Mouse (Mus musculus): ENCODE data around the gene Thap2.

Gene Thap2

DNA sequence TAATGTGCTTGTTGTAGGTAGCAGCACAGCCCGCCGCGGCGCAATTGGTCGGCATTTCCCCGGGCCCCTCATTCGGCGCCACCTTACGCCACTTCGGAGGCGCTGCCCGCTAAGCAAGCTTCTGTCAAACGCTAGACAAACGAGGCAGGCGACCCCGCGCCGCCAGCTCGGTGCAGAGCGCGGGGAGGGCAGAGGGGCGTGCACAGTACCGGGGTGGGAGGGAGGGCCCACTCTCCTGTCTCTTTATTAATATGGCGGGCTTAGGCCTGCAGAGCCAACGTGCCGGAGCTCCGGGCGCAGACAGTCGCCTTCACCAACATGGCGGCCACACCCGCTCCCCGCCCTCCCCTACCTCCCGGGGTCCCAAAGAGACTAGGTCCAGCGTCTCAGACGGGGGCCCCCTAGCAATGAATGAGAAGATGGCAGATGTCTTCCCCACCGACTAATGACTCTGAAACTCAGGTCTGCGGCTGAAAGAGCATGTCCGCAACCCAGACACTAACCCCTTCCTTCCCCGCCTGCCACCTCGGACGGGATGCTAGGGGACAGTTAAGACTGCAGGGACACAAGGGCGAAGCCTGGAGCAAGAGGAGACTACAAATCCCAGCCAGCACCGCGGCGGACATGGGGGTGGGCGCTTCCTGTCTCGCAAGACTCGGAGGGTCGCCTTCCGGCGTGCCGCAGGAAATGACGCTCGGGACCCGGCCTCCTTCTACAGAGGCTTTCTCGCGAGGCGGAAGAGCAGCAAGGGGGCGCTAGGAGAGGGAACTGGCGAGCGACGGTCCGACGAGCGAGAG lies at the start of gene Thap2, which contains the start of gene Zfc3h1:
Gene Thap2 (minus strand): TSS at position 223 of the 797 bp plus-strand sequence.
Gene Zfc3h1 (plus strand): TSS at position 739 of the 797 bp plus-strand sequence.
- DNase-seq (ENCODE audit: extremely low spot score, low read depth, low spot score), result peak; percentile 90

- no peak for DNase-seq (ENCODE audit: extremely low spot score, low read depth, low spot score)
Measured at GRCm38 (mm10) chr10:115425351-115425750, 41.1 kb upstream of the Thap2 start.

GRCm38 (mm10) chr10:115421976-115422375 lies 37.7 kb upstream of the Thap2 start:
- no peak for DNase-seq (ENCODE audit: extremely low spot score, low read depth, low spot score)

DNA sequence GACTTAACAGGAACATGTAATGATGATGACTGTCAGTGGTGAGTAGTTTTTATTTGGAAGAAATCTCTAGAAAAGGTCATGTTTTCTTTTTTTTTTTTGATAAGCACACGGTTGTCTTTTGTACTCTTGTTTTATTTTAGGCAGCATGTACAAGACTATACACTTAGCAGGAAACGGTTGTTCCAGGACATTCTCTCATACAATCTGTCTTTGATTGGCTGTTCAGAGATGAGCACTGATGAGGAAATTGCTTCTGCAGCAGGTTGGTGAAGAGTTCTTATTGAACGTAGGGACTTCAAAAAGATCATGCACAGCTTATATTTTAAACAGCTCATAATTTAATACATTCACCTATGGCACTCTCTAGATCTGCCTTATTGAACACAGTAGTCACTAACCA lies 29.8 kb upstream of the Thap2 start:
- no peak for DNase-seq (ENCODE audit: extremely low spot score, low read depth, low spot score)

DNA sequence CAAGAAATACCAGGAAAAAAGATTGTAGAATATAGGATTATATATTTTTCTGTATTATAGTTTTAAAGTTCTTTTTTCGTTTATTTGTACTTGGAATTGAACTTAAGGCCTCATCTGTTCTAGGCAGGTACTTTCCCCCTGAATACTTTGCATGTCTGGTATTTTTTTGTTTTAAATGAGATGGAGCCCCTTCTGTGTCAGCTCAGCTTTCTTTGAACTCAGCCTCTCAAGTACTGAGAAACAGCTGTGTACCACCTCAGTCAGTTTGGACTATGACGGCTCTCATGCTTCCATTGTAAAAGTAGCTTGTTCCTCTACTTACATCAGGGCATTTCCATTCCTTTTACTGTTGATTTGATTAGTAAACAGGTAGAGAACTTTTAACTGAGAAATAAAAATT lies 29.3 kb upstream of the Thap2 start:
- DNase-seq (ENCODE audit: extremely low spot score, low read depth, low spot score), result no peak

GRCm38 (mm10) chr10:115406393-115406792 lies 22.1 kb upstream of the Thap2 start:
- peak; percentile 26 for DNase-seq (ENCODE audit: extremely low spot score, low read depth, low spot score)

DNA sequence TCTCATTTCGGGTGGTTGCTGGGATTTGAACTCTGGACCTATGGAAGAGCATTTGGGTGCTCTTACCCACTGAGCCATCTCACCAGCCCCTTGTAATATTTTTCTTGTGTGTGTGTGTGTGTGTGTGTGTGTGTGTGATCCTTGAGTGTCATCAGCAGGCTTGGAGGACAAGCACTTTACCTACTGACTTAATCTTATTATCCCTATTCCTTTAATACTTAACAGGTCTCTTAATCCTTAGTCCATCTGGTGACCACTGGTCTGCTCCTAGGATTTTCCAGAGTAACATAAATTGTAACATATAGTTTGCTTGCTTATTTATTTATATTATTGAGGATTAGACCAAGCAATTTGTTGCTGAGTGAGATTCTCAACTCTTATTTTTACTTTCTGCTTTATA lies 7.7 kb upstream of the Thap2 start:
- DNase-seq (ENCODE audit: extremely low spot score, low read depth, low spot score), result no peak

GRCm38 (mm10) chr10:115391076-115391475 lies 6.8 kb upstream of the Thap2 start:
- DNase-seq (ENCODE audit: extremely low spot score, low read depth, low spot score), result no peak

DNA sequence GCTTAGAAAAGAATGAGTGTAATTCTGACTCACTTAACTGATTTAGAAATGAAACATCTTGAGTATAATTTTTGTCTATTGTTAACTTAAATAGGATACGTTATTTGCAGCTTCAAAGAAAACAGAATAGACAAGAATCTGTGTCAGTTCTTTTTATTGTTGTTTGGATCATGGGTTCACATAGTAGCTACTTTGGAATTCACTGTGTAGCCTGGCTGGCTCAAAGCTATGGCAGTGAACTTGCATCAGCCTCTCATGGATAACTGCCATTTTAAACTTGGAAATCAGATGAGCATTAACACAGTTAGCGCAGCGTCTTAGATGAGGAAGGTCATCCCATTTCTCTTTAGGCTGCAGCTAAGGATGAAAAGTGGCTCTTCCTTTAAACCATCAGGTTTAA lies 3.6 kb upstream of the Thap2 start:
- DNase-seq (ENCODE audit: extremely low spot score, low read depth, low spot score), result no peak

GRCm38 (mm10) chr10:115385018-115386002 lies 1.1 kb upstream of the Thap2 start:
- no peak for DNase-seq (ENCODE audit: extremely low spot score, low read depth, low spot score)

- peak; percentile 52 for DNase-seq (ENCODE audit: extremely low spot score, low read depth, low spot score)
Measured at GRCm38 (mm10) chr10:115383644-115384220, 511 bp downstream of the Thap2 start.

- DNase-seq (ENCODE audit: extremely low spot score, low read depth, low spot score), result no peak
Measured at GRCm38 (mm10) chr10:115382846-115383643, 1.2 kb downstream of the Thap2 start.

- no peak for DNase-seq (ENCODE audit: extremely low spot score, low read depth, low spot score)
Measured at GRCm38 (mm10) chr10:115381506-115382084, 2.6 kb downstream of the Thap2 start.

DNA sequence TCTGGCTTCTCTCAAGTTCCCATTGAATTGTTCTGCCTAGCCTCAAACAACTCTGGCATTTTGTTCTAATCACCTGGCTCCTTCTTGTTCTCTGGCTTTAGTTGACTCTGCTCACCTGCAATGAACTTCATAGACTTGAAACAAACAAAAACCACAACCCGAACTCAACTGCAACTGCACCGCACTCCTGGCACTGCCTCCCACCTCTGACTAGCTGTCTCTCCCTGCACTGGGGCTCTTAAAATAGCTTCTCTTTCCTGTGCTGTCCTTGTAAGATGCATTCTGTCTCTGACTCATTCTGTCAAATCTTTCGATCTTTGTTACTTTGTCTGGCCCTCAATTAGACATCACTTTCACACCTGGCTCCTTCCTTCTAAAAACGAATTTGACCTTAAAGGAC lies 21.1 kb downstream of the Thap2 start:
- no peak for DNase-seq (ENCODE audit: extremely low spot score, low read depth, low spot score)

DNA sequence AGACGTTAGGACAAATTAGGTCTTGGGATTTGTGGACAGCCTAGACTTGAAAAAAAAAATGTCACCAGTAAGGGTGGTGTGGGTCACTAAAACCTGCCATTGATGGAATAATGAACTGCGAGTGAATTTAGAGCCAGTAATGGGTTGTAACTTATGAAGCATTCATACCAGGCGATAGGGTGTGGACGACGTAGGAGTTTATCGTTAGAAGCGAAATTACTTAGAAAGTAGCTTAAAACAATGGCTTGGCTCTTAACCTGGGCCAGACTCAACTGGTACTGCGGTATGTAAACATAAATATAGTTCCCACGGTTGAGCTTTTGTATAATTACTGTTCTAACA lies 21.6 kb downstream of the Thap2 start:
- no peak for DNase-seq (ENCODE audit: extremely low spot score, low read depth, low spot score)

- DNase-seq (ENCODE audit: extremely low spot score, low read depth, low spot score), result peak; percentile 86
Measured at GRCm38 (mm10) chr10:115361840-115362622, 22.2 kb downstream of the Thap2 start, which contains the start of gene Tmem19. TSS of gene Tmem19 (minus strand) at chr10:115362501.

DNA sequence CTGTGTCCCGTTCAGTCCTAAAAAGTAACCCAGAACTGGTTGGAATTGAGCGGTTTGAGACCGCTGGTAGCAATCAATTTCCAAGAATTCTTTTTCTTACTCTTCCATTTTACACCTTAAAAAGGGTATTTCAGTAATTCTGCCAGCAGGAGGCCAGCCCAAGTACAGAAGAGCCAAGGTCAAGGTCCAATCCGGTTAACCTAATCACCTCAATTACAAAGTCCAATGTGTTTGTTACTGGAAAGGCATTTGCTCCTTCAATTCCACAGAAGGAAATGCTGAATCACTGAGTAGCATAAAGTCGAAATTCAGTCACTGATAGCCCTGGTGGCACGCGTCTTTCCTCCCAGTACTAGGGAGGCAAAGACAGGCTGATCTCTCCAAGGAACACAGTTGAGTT lies 25.2 kb downstream of the Thap2 start:
- DNase-seq (ENCODE audit: extremely low spot score, low read depth, low spot score), result no peak

- no peak for DNase-seq (ENCODE audit: extremely low spot score, low read depth, low spot score)
Measured at GRCm38 (mm10) chr10:115358216-115358919, 25.9 kb downstream of the Thap2 start.

DNA sequence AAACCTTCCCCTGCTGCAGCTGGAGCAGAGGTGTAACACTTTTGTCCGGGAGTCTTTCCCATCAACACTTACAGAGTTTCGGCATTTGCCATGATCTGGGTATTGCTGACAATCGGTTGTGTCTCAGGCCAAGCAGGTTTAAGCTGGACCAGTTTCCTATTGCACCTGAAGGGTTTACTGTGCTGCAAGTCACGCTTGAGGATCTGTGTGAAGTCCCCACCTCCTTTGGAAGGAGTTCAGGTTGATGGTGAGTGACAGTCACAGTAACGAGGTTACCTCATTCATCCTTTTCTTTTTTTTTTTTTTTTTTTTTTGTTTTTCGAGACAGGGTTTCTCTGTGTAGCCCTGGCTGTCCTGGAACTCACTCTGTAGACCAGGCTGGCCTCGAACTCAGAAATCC lies 28.1 kb downstream of the Thap2 start:
- DNase-seq (ENCODE audit: extremely low spot score, low read depth, low spot score), result no peak

Data from hindlimb bud, embryonic 11.5 days (tissue).